Comparison of ENCODE assay signal across 19 mouse cellular contexts in the genomic region with DNA sequence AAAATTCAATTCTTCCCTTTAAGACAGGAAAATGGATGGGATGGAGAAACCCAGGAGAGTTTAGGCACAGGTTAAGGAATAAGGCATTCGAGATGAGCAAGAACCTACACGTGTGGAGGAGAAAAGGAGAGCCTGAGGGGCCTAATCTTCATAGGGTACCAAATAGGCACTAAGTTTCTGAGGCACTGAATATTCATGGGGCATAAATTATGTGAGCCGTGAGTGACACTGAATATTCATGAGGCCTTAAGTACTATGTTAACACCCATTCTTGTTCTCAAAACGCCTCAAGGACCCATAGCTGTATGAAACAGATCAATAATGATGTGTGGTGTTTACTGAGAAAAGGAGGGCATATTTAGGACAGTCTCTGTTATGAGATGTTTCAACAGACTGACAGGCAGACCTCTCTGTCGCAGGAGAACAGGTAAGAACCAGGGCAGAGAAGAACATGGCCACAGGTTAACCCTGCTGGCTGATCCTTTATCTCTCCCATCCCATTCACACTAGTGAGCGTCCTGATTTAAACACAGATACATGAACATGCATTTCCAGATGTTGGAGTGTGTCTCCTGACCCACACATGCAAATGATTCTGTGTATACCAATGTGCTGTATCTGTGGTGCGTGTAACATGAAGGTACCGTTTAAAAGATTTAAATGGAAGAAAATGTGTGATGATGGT. TPM values are rescaled to one million over a fixed set of nuclear protein-coding genes. Genes with fewer than 3 reads are reported as not detected.
DNase-seq lines count a peak whose midpoint lies in the region; ATAC-seq and TF ChIP-seq lines count a peak whose summit lies in the region.
"Had no signal": no experiment of that assay in that cellular context is flagged by ENCODE, and none has a peak within 500 bp of the region (broad histone marks: within the 10 kb centered on the region; RNA-seq: fewer than 3 reads in every experiment).

No protein-coding gene starts in this region.

- WGBS in midbrain, embryonic 11.5 days: 67% methylated on average over 8 of the region's 8 CpGs
- WGBS in midbrain, postnatal 0 days: 49% methylated on average over 8 of the region's 8 CpGs
- WGBS in forebrain, embryonic 13.5 days: 45% methylated on average over 8 of the region's 8 CpGs
- 39% methylated on average over 8 of the region's 8 CpGs for WGBS in forebrain, postnatal 0 days
- 41% methylated on average over 8 of the region's 8 CpGs for WGBS in neural tube, embryonic 13.5 days

- H3K4me2 ChIP-seq in midbrain, embryonic 11.5 days: no peak overlapping the region
- no peak overlapping the region for H3K4me2 ChIP-seq in midbrain, postnatal 0 days (ENCODE audit: low read depth, low read length, poor library complexity, severe bottlenecking)
- no peak overlapping the region for H3K4me2 ChIP-seq in forebrain, embryonic 13.5 days
- no peak overlapping the region for H3K4me2 ChIP-seq in forebrain, postnatal 0 days (ENCODE audit: low read depth)
- no peak overlapping the region for H3K4me2 ChIP-seq in neural tube, embryonic 13.5 days
- H3K4me2 ChIP-seq: embryonic facial prominence, embryonic 13.5 days; heart, embryonic 15.5 days; intestine, embryonic 15.5 days; kidney, embryonic 15.5 days; liver, embryonic 11.5 days had no signal

- H3K27ac ChIP-seq in midbrain, embryonic 11.5 days (ENCODE audit: low read depth, low read length): no peak overlapping the region
- no peak overlapping the region for H3K27ac ChIP-seq in midbrain, postnatal 0 days (ENCODE audit: low read depth, low read length)
- no peak overlapping the region for H3K27ac ChIP-seq in forebrain, embryonic 13.5 days
- H3K27ac ChIP-seq in forebrain, postnatal 0 days (ENCODE audit: low read depth, low read length): no peak overlapping the region
- peak overlapping the region; percentile 62 for H3K27ac ChIP-seq in neural tube, embryonic 13.5 days (replicated peaks)
- H3K27ac ChIP-seq: embryonic facial prominence, embryonic 13.5 days; heart, embryonic 15.5 days; intestine, embryonic 15.5 days; kidney, embryonic 15.5 days had no signal

- H3K4me1 ChIP-seq in midbrain, embryonic 11.5 days (ENCODE audit: control insufficient read depth, insufficient read depth, low read length): peaks cover 2% of the 10 kb centered on the region; the same call in 1 of the 2 replicates
- no peaks in the 10 kb centered on the region for H3K4me1 ChIP-seq in midbrain, postnatal 0 days (ENCODE audit: insufficient read depth, low read length)
- peaks cover 9% of the 10 kb centered on the region for H3K4me1 ChIP-seq in forebrain, embryonic 13.5 days
- no peaks in the 10 kb centered on the region for H3K4me1 ChIP-seq in forebrain, postnatal 0 days (ENCODE audit: insufficient read depth)
- H3K4me1 ChIP-seq in neural tube, embryonic 13.5 days (replicated peaks): peaks cover 13% of the 10 kb centered on the region
- H3K4me1 ChIP-seq: heart, embryonic 15.5 days; intestine, embryonic 15.5 days; megakaryocyte, embryonic 14.5 days had no signal

- TF ChIP-seq CTCF in midbrain, postnatal 0 days (IDR thresholded peaks at IDR 0.05): no peak
- TF ChIP-seq CTCF in forebrain, postnatal 0 days (IDR thresholded peaks at IDR 0.05; ENCODE audit: low read depth): no peak

- no peaks in the 10 kb centered on the region for H3K9me3 ChIP-seq in midbrain, embryonic 11.5 days (ENCODE audit: control insufficient read depth, low read length)
- no peaks in the 10 kb centered on the region for H3K9me3 ChIP-seq in midbrain, postnatal 0 days (ENCODE audit: low read length)
- no peaks in the 10 kb centered on the region for H3K9me3 ChIP-seq in forebrain, embryonic 13.5 days (replicated peaks)
- H3K9me3 ChIP-seq in forebrain, postnatal 0 days (ENCODE audit: low read length): no peaks in the 10 kb centered on the region
- H3K9me3 ChIP-seq in neural tube, embryonic 13.5 days: no peaks in the 10 kb centered on the region
- H3K9me3 ChIP-seq: embryonic facial prominence, embryonic 13.5 days; heart, embryonic 15.5 days; intestine, embryonic 15.5 days; kidney, embryonic 15.5 days had no signal

- H3K27me3 ChIP-seq in midbrain, embryonic 11.5 days (ENCODE audit: control insufficient read depth, insufficient read depth, low read length): no peaks in the 10 kb centered on the region
- no peaks in the 10 kb centered on the region for H3K27me3 ChIP-seq in midbrain, postnatal 0 days (ENCODE audit: insufficient read depth, low read length)
- H3K27me3 ChIP-seq in forebrain, embryonic 13.5 days: no peaks in the 10 kb centered on the region
- no peaks in the 10 kb centered on the region for H3K27me3 ChIP-seq in forebrain, postnatal 0 days (ENCODE audit: insufficient read depth, low read length)
- no peaks in the 10 kb centered on the region for H3K27me3 ChIP-seq in neural tube, embryonic 13.5 days
- H3K27me3 ChIP-seq: embryonic facial prominence, embryonic 13.5 days; heart, embryonic 15.5 days; intestine, embryonic 15.5 days; kidney, embryonic 15.5 days; megakaryocyte, embryonic 14.5 days had no signal

- no peak for DNase-seq in midbrain, embryonic 11.5 days (ENCODE audit: low spot score, missing footprints)
- DNase-seq in midbrain, postnatal 0 days (ENCODE audit: low spot score): no peak
- DNase-seq in forebrain, postnatal 0 days: peak; percentile 24
- DNase-seq in thymus, postnatal 0 days (ENCODE audit: low spot score): no peak
- no peak for DNase-seq in kidney, postnatal 4 days
- DNase-seq: cerebellum, adult 9-10 months; gastrocnemius, postnatal 14 days; heart, postnatal 4 days; lung, adult 18-20 months; spleen, adult 18-20 months; thymus, adult 18-20 months had no signal

- H3K36me3 ChIP-seq in midbrain, embryonic 11.5 days (ENCODE audit: control insufficient read depth, insufficient read depth, low read length): no peaks in the 10 kb centered on the region
- no peaks in the 10 kb centered on the region for H3K36me3 ChIP-seq in midbrain, postnatal 0 days (ENCODE audit: insufficient read depth, low read length)
- no peaks in the 10 kb centered on the region for H3K36me3 ChIP-seq in forebrain, embryonic 13.5 days (ENCODE audit: poor library complexity, severe bottlenecking)
- no peaks in the 10 kb centered on the region for H3K36me3 ChIP-seq in forebrain, postnatal 0 days (ENCODE audit: insufficient read depth)
- H3K36me3 ChIP-seq in neural tube, embryonic 13.5 days: no peaks in the 10 kb centered on the region
- H3K36me3 ChIP-seq: embryonic facial prominence, embryonic 13.5 days; heart, embryonic 15.5 days; intestine, embryonic 15.5 days; kidney, embryonic 15.5 days had no signal

- H3K4me3 ChIP-seq in midbrain, embryonic 11.5 days (ENCODE audit: low read depth, low read length): no peak overlapping the region
- no peak overlapping the region for H3K4me3 ChIP-seq in midbrain, postnatal 0 days (ENCODE audit: low read depth, low read length)
- H3K4me3 ChIP-seq in forebrain, embryonic 13.5 days: no peak overlapping the region
- H3K4me3 ChIP-seq in forebrain, postnatal 0 days (ENCODE audit: low read depth, low read length): no peak overlapping the region
- no peak overlapping the region for H3K4me3 ChIP-seq in neural tube, embryonic 13.5 days
- H3K4me3 ChIP-seq: embryonic facial prominence, embryonic 13.5 days; heart, embryonic 15.5 days; intestine, embryonic 15.5 days; kidney, embryonic 15.5 days; megakaryocyte, embryonic 14.5 days had no signal

- no peak overlapping the region for H3K9ac ChIP-seq in midbrain, embryonic 11.5 days (ENCODE audit: low read length)
- no peak overlapping the region for H3K9ac ChIP-seq in midbrain, postnatal 0 days (replicated peaks; ENCODE audit: low read length, poor library complexity, severe bottlenecking)
- no peak overlapping the region for H3K9ac ChIP-seq in forebrain, embryonic 13.5 days
- H3K9ac ChIP-seq in forebrain, postnatal 0 days: no peak overlapping the region
- H3K9ac ChIP-seq in neural tube, embryonic 13.5 days: no peak overlapping the region
- H3K9ac ChIP-seq: embryonic facial prominence, embryonic 13.5 days; heart, embryonic 15.5 days; intestine, embryonic 15.5 days; kidney, embryonic 15.5 days had no signal

- ATAC-seq in midbrain, embryonic 11.5 days (ENCODE audit: low FRiP score): peak; percentile 66
- ATAC-seq in midbrain, postnatal 0 days (ENCODE audit: low FRiP score): no peak
- peak; percentile 96 for ATAC-seq in forebrain, embryonic 13.5 days
- peak; percentile 78; the same call in 1 of the 2 replicates for ATAC-seq in forebrain, postnatal 0 days
- ATAC-seq in neural tube, embryonic 13.5 days (ENCODE audit: low read depth): peak; percentile 82
- ATAC-seq: intestine, embryonic 15.5 days had no signal

RNA-seq across cellular contexts. Expression of gene Bicc1, which starts 58.5 kb away (rescaled TPM):
- 9.2 and 9.6 TPM in 2 replicates for polyA plus RNA-seq in midbrain, embryonic 11.5 days (2014; fragmentation: Nextera tagmentation; extraction: Ambion mirVana)
- 4.9 and 6.1 TPM in 2 replicates for total RNA-seq in midbrain, postnatal 0 days (2014; rRNA removed)
- polyA plus RNA-seq in midbrain, postnatal 0 days (2015; fragmentation: Nextera tagmentation; extraction: Ambion mirVana): 5.6 and 6.5 TPM in 2 replicates
- polyA plus RNA-seq in forebrain, embryonic 13.5 days (2015; fragmentation: Nextera tagmentation; extraction: Ambion mirVana): 2.2 and 2.7 TPM in 2 replicates
- 3.1 and 5.2 TPM in 2 replicates for total RNA-seq in forebrain, postnatal 0 days (2014; rRNA removed)
- 3.4 and 4.6 TPM in 2 replicates for polyA plus RNA-seq in forebrain, postnatal 0 days (2015; fragmentation: Nextera tagmentation; extraction: Ambion mirVana)
- 5.9 and 6.7 TPM in 2 replicates for polyA plus RNA-seq in neural tube, embryonic 13.5 days (2015; fragmentation: Nextera tagmentation; extraction: Ambion mirVana)
- polyA plus RNA-seq in thymus, postnatal 0 days (2015; fragmentation: Nextera tagmentation; extraction: Ambion mirVana): 2.9 and 3.1 TPM in 2 replicates
